Mouse (Mus musculus) frontal cortex, postnatal 36 days (tissue): ENCODE measurements at regions not wholly inside any gene's neighbourhood (a gene's known extent, or its start where the extent isn't known, plus 50 kb on each side); places are given as distances from the start of the nearest gene placed in this dataset.

ENCODE experiments used
- DNase-seq, 2 experiments: peaks; one replicate each; pipeline ENCODE4 v3.0.0; 2022; ENCODE audit warnings: low spot score in 2 of 2

DNA sequence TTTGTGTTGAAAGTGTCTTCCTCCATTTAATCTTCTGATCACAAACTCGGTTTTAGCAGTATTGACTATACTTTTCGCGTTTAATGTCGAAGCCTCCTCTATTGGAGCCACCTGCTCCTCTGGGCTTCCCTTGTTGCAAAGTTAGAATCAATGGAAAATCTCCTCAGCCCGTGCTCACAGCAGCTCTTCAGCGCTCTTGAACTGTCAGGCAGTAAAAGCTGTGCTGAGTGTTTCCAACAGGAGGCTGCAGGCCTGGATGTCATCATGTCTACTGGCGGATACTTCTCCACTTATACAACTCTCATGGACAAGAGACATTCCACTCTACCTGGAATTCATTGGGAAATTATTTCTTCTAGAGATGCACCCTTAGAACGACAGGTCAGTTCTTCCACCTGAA is 380.4 kb upstream of the Crim1 start:
- DNase-seq = no peak

DNA sequence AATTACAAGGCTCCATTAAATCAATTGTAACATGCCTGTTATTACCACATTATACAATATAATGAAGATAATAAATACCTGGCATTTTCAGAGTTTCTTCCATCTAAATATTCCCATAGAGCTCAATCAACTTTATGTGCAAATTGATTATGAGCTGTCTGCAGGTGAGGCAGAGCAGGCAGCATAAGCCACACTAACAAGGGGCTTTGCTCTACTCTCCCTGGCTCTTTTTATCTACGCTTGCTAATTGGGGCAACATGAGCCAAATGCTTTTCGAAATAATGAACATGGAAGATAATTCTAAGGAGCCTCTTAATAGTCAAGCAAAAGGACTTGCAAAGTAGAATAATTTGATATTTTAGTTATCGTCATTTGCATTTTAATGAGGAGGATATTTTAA is 356.1 kb upstream of the Crim1 start:
- no peak for DNase-seq

GRCm38 (mm10) chr17:77874497-77874896 is 325.6 kb upstream of the Crim1 start:
- no peak for DNase-seq

GRCm38 (mm10) chr17:77877016-77877415 is 323.0 kb upstream of the Crim1 start:
- no peak for DNase-seq

- DNase-seq = no peak
Observed at GRCm38 (mm10) chr17:77885150-77885549, 314.9 kb upstream of the Crim1 start.

DNA sequence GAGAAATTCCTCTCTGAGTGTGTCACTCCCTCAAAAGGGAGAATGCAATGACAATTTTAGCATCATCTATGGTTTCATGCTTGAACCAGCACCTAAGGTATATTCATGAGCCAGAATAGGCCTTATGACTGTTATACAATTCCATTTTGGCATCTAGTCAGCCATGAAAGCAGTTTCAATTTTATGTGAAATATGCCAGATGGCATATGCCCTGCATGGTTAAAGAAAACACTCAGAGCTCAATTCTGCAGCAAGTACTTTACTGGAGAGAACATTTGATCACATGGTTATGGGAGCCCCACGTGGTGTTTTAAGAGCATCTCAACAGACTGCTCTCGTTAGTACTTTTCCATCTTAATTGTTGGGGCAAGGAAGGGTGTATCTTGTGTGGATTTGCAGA is 310.9 kb upstream of the Crim1 start:
- DNase-seq = peak; percentile 19 to 70

DNA sequence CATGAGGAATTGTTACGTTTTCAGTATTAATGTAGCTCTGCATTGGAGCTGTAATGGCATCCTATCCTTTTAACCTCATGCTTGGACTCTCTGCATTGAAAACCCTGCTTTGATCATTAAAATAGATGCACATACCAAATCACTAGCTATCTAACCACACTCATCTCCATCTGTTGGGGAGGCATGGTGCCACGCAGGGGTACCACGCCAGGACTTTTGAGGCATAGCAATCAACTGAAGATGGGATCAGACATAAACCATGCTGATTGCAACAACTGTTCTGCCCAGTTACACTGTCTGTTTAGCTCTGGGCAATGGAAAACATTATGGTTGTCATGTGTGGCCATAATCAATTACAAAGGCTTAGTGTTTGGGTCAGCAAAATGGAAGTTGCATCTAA is 295.6 kb upstream of the Crim1 start:
- no peak for DNase-seq

DNA sequence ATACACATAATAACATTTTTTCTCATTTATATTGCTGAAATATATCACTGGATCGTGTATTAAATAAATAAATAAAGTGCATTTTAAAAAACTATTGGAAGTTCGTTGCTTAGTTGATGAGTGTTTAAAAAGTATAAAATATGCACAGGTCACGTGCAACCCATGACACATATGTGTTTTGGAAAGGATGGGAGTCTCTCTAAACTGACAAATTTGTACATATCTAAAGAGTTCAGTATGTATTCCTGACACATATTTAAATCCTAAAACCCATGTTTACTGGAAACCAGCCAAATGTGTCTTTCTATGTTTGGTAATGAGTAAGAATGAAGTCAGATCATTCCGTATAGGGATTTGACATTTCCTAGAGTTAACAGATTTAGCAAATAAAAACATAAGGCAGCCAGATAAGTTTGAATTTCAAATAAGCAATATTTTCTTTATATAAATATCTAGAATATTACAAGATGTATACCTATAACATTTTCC is 286.0 kb upstream of the Crim1 start:
- no peak for DNase-seq

DNA sequence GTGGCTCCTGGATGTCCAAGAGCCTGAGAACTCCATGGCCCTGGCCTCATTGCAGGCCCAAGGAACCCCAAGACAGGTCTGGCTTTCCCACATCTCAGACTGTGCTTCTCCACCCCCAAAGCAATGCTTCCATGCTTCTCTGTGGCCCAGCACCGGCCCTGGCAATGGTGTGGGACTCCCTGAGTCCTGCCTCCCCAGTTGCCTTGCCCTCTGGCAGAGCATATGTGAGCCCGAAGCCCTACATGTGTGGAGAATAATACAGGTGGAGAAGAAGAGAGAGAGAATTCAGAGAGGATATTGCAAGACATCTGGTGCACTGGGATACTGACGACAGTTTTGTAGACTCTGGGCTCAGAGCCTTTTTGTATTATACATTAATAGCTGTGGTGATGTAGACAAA is 269.8 kb upstream of the Crim1 start:
- no peak for DNase-seq

DNA sequence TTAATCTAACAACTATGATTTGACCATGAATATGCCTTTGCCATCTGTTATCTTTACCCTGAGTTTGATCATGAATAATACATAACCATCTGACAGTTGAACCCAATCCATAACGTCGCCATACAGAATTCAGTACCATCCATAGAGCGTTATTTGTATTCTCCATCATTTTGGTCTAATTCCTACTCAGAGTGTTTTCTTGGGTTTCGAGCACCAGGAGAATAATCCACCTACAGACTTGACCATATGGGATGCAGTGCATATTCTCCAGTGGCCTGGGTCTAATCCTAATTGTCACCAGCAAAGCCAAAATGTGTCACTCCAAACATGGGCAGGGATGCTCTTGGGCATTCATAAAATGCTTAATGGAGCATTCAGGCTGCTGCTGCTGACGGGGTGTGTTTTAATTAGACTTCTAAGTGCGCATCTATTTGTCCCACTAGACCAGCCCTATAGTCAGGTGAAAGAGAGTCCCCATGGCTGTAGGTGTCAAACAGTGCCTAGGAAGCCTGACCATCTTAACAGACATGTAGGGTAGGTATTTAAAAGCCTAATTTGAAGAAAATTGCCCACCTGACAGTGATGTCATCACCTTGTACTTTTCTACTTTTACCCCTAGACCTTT is 269.0 kb upstream of the Crim1 start:
- DNase-seq = no peak

GRCm38 (mm10) chr17:77933192-77933591 is 266.9 kb upstream of the Crim1 start:
- no peak for DNase-seq

GRCm38 (mm10) chr17:77958048-77958447 is 242.0 kb upstream of the Crim1 start:
- no peak for DNase-seq

GRCm38 (mm10) chr17:77961296-77961695 is 238.8 kb upstream of the Crim1 start:
- DNase-seq = no peak

- no peak for DNase-seq
Observed at GRCm38 (mm10) chr17:77963358-77963757, 236.7 kb upstream of the Crim1 start.

DNA sequence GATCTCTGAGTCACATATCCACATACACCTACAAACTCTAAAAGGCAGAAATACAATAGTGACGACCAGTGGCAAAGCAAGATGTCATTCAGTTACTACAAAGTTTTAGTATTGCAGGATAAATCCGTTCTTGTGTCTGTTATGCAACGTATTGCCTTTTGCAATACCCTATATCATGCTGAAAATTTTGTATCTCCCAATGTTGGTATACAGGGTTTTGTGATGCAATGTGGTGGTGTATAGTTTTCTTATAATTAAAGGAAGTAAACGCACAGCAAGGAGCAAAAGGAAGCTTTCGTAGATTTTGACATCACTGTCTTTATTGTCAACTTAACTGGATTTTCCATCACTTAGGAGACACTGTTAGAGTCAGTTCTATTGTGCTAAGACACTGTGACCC is 231.5 kb upstream of the Crim1 start:
- DNase-seq = no peak

DNA sequence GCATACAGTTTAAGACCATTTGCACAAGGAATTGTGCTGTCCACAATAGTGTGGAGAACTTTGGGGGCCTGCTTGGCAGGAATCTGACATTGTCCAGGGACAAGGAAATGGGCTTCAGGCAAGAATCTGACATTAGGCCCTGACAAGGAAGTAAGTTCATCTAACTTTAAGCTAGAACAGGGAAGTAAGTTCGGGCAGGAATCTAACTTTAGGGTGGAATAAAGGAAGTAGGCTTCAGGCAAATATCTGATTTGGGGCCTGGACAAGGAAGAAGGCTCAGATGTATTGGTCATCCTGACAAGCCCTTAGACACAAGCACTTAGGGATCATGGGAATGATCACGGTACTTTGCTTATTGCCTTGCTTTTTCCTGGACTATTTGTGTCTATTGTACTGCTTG is 230.9 kb upstream of the Crim1 start:
- DNase-seq = no peak
